Mouse (Mus musculus) bone marrow, adult 2 months (tissue): ENCODE data around the gene Bcas3.

Source experiments
- CTCF ChIP-seq: fragments of 200-500 bp; IDR thresholded peaks from 2 replicates; pipeline ENCODE4 v1.5.1; 2011; ENCODE audit warnings: low read length, control low read depth; ENCODE audit not compliant: control insufficient read depth, insufficient read depth
- POLR2A ChIP-seq: fragments of 200-500 bp; IDR thresholded peaks from 2 replicates; pipeline ENCODE4 v1.6.1; 2011; ENCODE audit warnings: low read depth, mild to moderate bottlenecking, control low read depth, low read length, borderline replicate concordance; ENCODE audit not compliant: control insufficient read depth

- TF ChIP-seq CTCF, result no peak
- no peak for TF ChIP-seq POLR2A
These were observed 497.8 kb downstream of the Bcas3 start for GRCm38 (mm10) chr11:85850758-85851157.
